Mouse (Mus musculus) stomach, embryonic 15.5 days (tissue): ENCODE results near the gene Gm49405. TPM values are rescaled to one million over a fixed set of nuclear protein-coding genes. Genes with fewer than 3 reads are reported as not detected.
"Not testable (repeated sequence)": the region's sequence is repeated elsewhere in the genome, so short reads cannot be mapped to it uniquely, and the experiment has no call there.

ENCODE experiments used
- ATAC-seq: fragments of 200-750 bp; cut with Nextera tagmentation; 2 replicates; pipeline ENCODE4 v1.8.0; 2017; ENCODE audit warnings: low read depth, moderate number of reproducible peaks, moderate TSS enrichment; ENCODE audit not compliant: insufficient read depth, low FRiP score
- H3K27ac ChIP-seq: fragments of 300-500 bp; sonication (generic); 2 replicates; pipeline ENCODE4 v1.5.1; 2015; ENCODE audit warnings: mild to moderate bottlenecking, inconsistent platforms
- H3K27me3 ChIP-seq: fragments of 300-500 bp; sonication (generic); replicated peaks from 2 replicates; pipeline ENCODE4 v1.6.1; 2015; ENCODE audit warnings: inconsistent platforms
- H3K36me3 ChIP-seq: fragments of 300-500 bp; sonication (generic); 2 replicates; pipeline ENCODE4 v1.6.1; 2015; ENCODE audit warnings: inconsistent platforms
- H3K4me1 ChIP-seq: fragments of 300-500 bp; sonication (generic); 2 replicates; pipeline ENCODE4 v1.6.1; 2015; ENCODE audit warnings: inconsistent platforms
- H3K4me2 ChIP-seq: fragments of 300-500 bp; sonication (generic); 2 replicates; pipeline ENCODE4 v1.6.1; 2015; ENCODE audit warnings: mild to moderate bottlenecking, inconsistent platforms
- H3K4me3 ChIP-seq: fragments of 300-500 bp; sonication (generic); replicated peaks from 2 replicates; pipeline ENCODE4 v1.5.1; 2015; ENCODE audit warnings: inconsistent platforms
- H3K9ac ChIP-seq: fragments of 300-500 bp; sonication (generic); 2 replicates; pipeline ENCODE4 v1.6.1; 2015; ENCODE audit warnings: inconsistent platforms
- H3K9me3 ChIP-seq: fragments of 300-500 bp; sonication (generic); 2 replicates; pipeline ENCODE4 v1.6.1; 2016; ENCODE audit warnings: inconsistent platforms
- WGBS: fragments of 180-500 bp; shearing (Covaris S2); methylation state at CpG from one replicate; pipeline ENCODE4 v1.1.7; 2015; 5-methylcytosine and 5-hydroxymethylcytosine counted together
- polyA plus RNA-seq: library from polyadenylated mRNA; unstranded; fragments of >200 nt; fragmentation: Nextera tagmentation; extraction: Ambion mirVana; gene quantifications from 2 replicates; pipeline ENCODE4 v1.2.1, GENCODE M21; 2015

Gene Gm49405
- polyA plus RNA-seq: 3.5 and 3.8 TPM in 2 replicates

GRCm38 (mm10) chr19:4000119-4000900 lies at the start of gene Gm49405, which contains the start of gene Nudt8:
TSS of gene Gm49405 (plus strand) at chr19:4000626.
TSS of gene Nudt8 (plus strand) at chr19:4000580.
- Histone ChIP-seq H3K27ac (peak within 1 kb of the TSS; percentile 99), H3K4me2 (peak within 1 kb of the TSS; percentile 84), H3K4me1 (peaks cover 19% of the 10 kb centered on the region), H3K9ac (peak within 1 kb of the TSS; percentile 73), H3K4me3 (peak within 1 kb of the TSS; percentile 82), H3K36me3 (no peaks in the 10 kb centered on the region), H3K9me3 (no peaks in the 10 kb centered on the region), H3K27me3 (no peaks in the 10 kb centered on the region)
- ATAC-seq: peak; percentile 91
- WGBS: under 1% methylated on average over 64 of the region's 64 CpGs

GRCm38 (mm10) chr19:3951461-3951860 lies 49.0 kb upstream of the Gm49405 start:
- no peaks in the 10 kb centered on the region for H3K36me3 ChIP-seq

GRCm38 (mm10) chr19:3952099-3952498 lies 48.3 kb upstream of the Gm49405 start:
- no peak overlapping the region for H3K4me3 ChIP-seq
- WGBS: 57% methylated on average over 1 of the region's 1 CpGs
- no peaks in the 10 kb centered on the region for H3K4me1 ChIP-seq
- H3K27ac ChIP-seq: no peak overlapping the region
- no peak for ATAC-seq
- H3K4me2 ChIP-seq: no peak overlapping the region
- no peaks in the 10 kb centered on the region for H3K36me3 ChIP-seq
- no peaks in the 10 kb centered on the region for H3K27me3 ChIP-seq
- H3K9ac ChIP-seq: no peak overlapping the region
- no peaks in the 10 kb centered on the region for H3K9me3 ChIP-seq

More at GRCm38 (mm10) chr19:3951461-3951860, 49.0 kb upstream of the Gm49405 start:
- no peak overlapping the region for H3K4me2 ChIP-seq
- no peaks in the 10 kb centered on the region for H3K9me3 ChIP-seq
- H3K27me3 ChIP-seq: no peaks in the 10 kb centered on the region
- no peak for ATAC-seq
- H3K27ac ChIP-seq: no peak overlapping the region
- no peak overlapping the region for H3K4me3 ChIP-seq
- H3K9ac ChIP-seq: no peak overlapping the region
- H3K4me1 ChIP-seq: no peaks in the 10 kb centered on the region

GRCm38 (mm10) chr19:3955033-3955432 lies 45.4 kb upstream of the Gm49405 start:
- no peaks in the 10 kb centered on the region for H3K4me1 ChIP-seq
- 66% methylated on average over 3 of the region's 3 CpGs for WGBS
- no peak overlapping the region for H3K9ac ChIP-seq
- no peaks in the 10 kb centered on the region for H3K36me3 ChIP-seq
- ATAC-seq: no peak
- H3K9me3 ChIP-seq: no peaks in the 10 kb centered on the region
- H3K4me2 ChIP-seq: no peak overlapping the region
- H3K4me3 ChIP-seq: no peak overlapping the region
- H3K27ac ChIP-seq: no peak overlapping the region
- H3K27me3 ChIP-seq: no peaks in the 10 kb centered on the region

GRCm38 (mm10) chr19:3955804-3956203 lies 44.6 kb upstream of the Gm49405 start:
- no peaks in the 10 kb centered on the region for H3K27me3 ChIP-seq
- no peaks in the 10 kb centered on the region for H3K4me1 ChIP-seq
- no peak overlapping the region for H3K9ac ChIP-seq
- H3K36me3 ChIP-seq: no peaks in the 10 kb centered on the region
- 40% methylated on average over 4 of the region's 4 CpGs for WGBS
- H3K4me3 ChIP-seq: no peak overlapping the region
- no peak overlapping the region for H3K4me2 ChIP-seq
- H3K9me3 ChIP-seq: no peaks in the 10 kb centered on the region
- no peak overlapping the region for H3K27ac ChIP-seq
- ATAC-seq: no peak

GRCm38 (mm10) chr19:3957296-3958036 lies 43.0 kb upstream of the Gm49405 start:
- not testable (repeated sequence) for H3K27me3 ChIP-seq, ATAC-seq, H3K36me3 ChIP-seq, H3K9ac ChIP-seq, H3K9me3 ChIP-seq, H3K4me2 ChIP-seq, H3K4me1 ChIP-seq, H3K4me3 ChIP-seq, H3K27ac ChIP-seq
- 81% methylated on average over 5 of the region's 5 CpGs for WGBS

- 65% methylated on average over 4 of the region's 4 CpGs for WGBS
- H3K4me3 ChIP-seq: no peak within 1 kb of the TSS
- no peak within 1 kb of the TSS for H3K4me2 ChIP-seq
- no peaks in the 10 kb centered on the region for H3K36me3 ChIP-seq
- H3K9ac ChIP-seq: no peak within 1 kb of the TSS
- H3K4me1 ChIP-seq: no peaks in the 10 kb centered on the region
- H3K27me3 ChIP-seq: no peaks in the 10 kb centered on the region
- no peak within 1 kb of the TSS for H3K27ac ChIP-seq
- ATAC-seq: no peak
- no peaks in the 10 kb centered on the region for H3K9me3 ChIP-seq
These were observed 42.0 kb upstream of the Gm49405 start, which contains the start of gene Aldh3b3 for GRCm38 (mm10) chr19:3958470-3958869. TSS of gene Aldh3b3 (plus strand) at chr19:3958645.

GRCm38 (mm10) chr19:3959030-3959429 lies 41.4 kb upstream of the Gm49405 start:
- H3K27me3 ChIP-seq: no peaks in the 10 kb centered on the region
- no peaks in the 10 kb centered on the region for H3K9me3 ChIP-seq
- H3K36me3 ChIP-seq: no peaks in the 10 kb centered on the region
- H3K4me1 ChIP-seq: no peaks in the 10 kb centered on the region
- H3K4me2 ChIP-seq: no peak overlapping the region
- H3K27ac ChIP-seq: no peak overlapping the region
- no peak for ATAC-seq
- no peak overlapping the region for H3K4me3 ChIP-seq
- H3K9ac ChIP-seq: no peak overlapping the region

- Histone ChIP-seq H3K4me3 (no peak overlapping the region), H3K9ac (no peak overlapping the region), H3K27ac (no peak overlapping the region), H3K4me2 (no peak overlapping the region), H3K9me3 (no peaks in the 10 kb centered on the region), H3K4me1 (no peaks in the 10 kb centered on the region), H3K27me3 (no peaks in the 10 kb centered on the region), H3K36me3 (no peaks in the 10 kb centered on the region)
- ATAC-seq: no peak
- 80% methylated on average over 5 of the region's 5 CpGs for WGBS
These were observed 40.2 kb upstream of the Gm49405 start for GRCm38 (mm10) chr19:3960211-3960610.

- not testable (repeated sequence) for H3K27me3 ChIP-seq, H3K4me3 ChIP-seq, H3K9ac ChIP-seq, H3K4me1 ChIP-seq, H3K36me3 ChIP-seq, H3K27ac ChIP-seq, H3K9me3 ChIP-seq, ATAC-seq, H3K4me2 ChIP-seq
- WGBS: 85% methylated on average over 6 of the region's 6 CpGs
These were observed 38.6 kb upstream of the Gm49405 start for GRCm38 (mm10) chr19:3961805-3962204.

- 16% methylated on average over 2 of the region's 2 CpGs for WGBS
- Histone ChIP-seq H3K27me3 (no peaks in the 10 kb centered on the region), H3K4me1 (no peaks in the 10 kb centered on the region), H3K27ac (no peak overlapping the region), H3K4me2 (no peak overlapping the region), H3K36me3 (no peaks in the 10 kb centered on the region), H3K9me3 (no peaks in the 10 kb centered on the region), H3K4me3 (no peak overlapping the region), H3K9ac (no peak overlapping the region)
- ATAC-seq: no peak
These were observed 38.0 kb upstream of the Gm49405 start for GRCm38 (mm10) chr19:3962469-3962868.

GRCm38 (mm10) chr19:3964030-3964429 lies 36.4 kb upstream of the Gm49405 start:
- Histone ChIP-seq H3K27ac (no peak overlapping the region), H3K4me3 (no peak overlapping the region), H3K9me3 (no peaks in the 10 kb centered on the region), H3K4me2 (no peak overlapping the region), H3K9ac (no peak overlapping the region), H3K27me3 (no peaks in the 10 kb centered on the region), H3K4me1 (no peaks in the 10 kb centered on the region), H3K36me3 (no peaks in the 10 kb centered on the region)
- no peak for ATAC-seq
- 73% methylated on average over 4 of the region's 4 CpGs for WGBS
